Mouse (Mus musculus) erythroblast, embryonic 14.5 days (primary cell): ENCODE results near the gene Dusp19. TPM values are rescaled to one million over a fixed set of nuclear protein-coding genes. Genes with fewer than 3 reads are reported as not detected.

Source experiments
- H3K27me3 ChIP-seq: 2 replicates; pipeline ENCODE4 v1.6.1; 2012; ENCODE audit warnings: inconsistent platforms; ENCODE audit not compliant: control insufficient read depth
- H3K36me3 ChIP-seq: 2 replicates; pipeline ENCODE4 v1.6.1; 2012; ENCODE audit warnings: mild to moderate bottlenecking, inconsistent platforms; ENCODE audit not compliant: control insufficient read depth
- H3K4me1 ChIP-seq: 2 replicates; pipeline ENCODE4 v1.6.1; 2012; ENCODE audit warnings: inconsistent platforms; ENCODE audit not compliant: control insufficient read depth
- H3K4me3 ChIP-seq: replicated peaks from 2 replicates; pipeline ENCODE3; 2012; ENCODE audit warnings: moderate library complexity, mild to moderate bottlenecking, inconsistent platforms
- H3K9me3 ChIP-seq: 2 replicates; pipeline ENCODE4 v1.6.1; 2012; ENCODE audit warnings: low read length, inconsistent platforms, mixed read lengths; ENCODE audit not compliant: control insufficient read depth
- GATA1 ChIP-seq: IDR thresholded peaks from 2 replicates; pipeline ENCODE4 v1.6.1; 2012; ENCODE audit warnings: low read length, inconsistent platforms, mixed read lengths
- TAL1 ChIP-seq: IDR thresholded peaks from 3 replicates; pipeline ENCODE4 v1.6.1; 2012; ENCODE audit warnings: low read length, inconsistent platforms, mixed read lengths
- polyA plus RNA-seq: library from polyadenylated mRNA; stranded (reverse); fragments of >175 nt; gene quantifications from 2 replicates; pipeline ENCODE4 v1.2.3, GENCODE M21; 2012

Dusp19 gene
- polyA plus RNA-seq: not detected in 2 replicates

DNA sequence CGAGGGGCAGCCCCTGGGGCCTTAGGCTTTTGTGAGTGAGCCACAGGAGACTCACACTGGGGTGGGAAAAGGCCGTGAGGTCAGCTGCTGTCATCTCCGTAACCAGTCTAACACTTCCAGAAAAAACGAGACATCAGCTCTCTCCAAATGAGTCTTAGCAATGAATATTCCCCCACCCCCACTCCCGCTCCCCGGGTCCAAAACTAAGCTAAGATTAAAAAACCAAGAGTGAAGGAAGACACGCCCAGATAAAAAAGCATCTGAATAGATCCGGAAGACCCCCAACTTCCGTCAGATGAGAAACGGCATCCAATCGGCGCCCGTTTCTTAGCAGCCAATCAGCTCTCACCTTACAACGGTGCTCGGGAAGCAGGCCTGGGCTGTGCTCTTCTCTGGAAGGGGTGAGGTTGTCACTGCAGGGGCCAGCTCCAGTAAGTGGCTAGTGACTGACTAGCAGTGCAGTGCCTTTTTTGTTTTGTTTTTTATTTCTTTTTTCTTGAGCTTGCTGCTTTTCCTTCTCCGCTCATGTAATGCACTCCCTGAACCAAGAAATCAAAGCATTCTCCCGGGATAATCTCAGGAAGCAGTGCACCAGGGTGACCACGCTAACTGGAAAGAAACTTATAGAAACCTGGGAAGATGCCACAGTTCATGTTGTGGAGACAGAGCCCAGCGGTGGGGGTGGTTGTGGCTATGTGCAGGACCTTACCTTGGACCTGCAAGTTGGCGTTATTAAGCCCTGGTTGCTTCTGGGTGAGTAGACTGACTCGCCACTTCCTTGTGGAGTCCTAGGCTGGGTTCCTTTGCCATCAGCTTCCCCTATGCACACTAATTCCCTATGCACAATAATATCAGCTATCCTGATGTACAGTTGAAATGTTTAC, at the start of gene Dusp19, which contains the start of gene Nup35:
Gene Dusp19, plus strand, starts transcription at position 192 of the 884 bp plus-strand sequence.
Gene Nup35, plus strand, starts transcription at position 383 of the 884 bp plus-strand sequence.
- Histone ChIP-seq H3K4me1 (peaks cover 16% of the 10 kb centered on the region), H3K9me3 (no peaks in the 10 kb centered on the region), H3K36me3 (no peaks in the 10 kb centered on the region), H3K4me3 (peak within 1 kb of the TSS; percentile 71), H3K27me3 (no peaks in the 10 kb centered on the region)
- no peak for TF ChIP-seq TAL1
- TF ChIP-seq GATA1: no peak

DNA sequence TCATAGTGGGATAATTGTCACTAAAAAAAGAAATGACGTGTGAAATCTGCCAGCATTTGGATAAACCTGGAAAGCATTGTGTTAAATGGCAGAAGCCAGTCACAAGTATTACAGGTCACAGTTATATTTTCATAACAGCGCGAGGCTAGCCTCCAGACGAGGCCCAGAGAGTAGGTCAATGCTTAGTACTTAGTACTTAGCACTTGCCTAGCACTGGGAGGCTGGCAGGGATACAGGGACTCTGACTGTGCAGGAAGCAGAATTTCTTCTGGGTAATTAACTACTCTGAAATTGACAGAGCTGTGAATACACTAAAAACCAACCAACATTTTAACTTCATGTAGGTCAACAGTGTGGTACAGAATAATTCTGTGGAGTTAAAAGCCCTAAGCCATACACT, 49.4 kb upstream of the Dusp19 start:
- no peaks in the 10 kb centered on the region; the same call in 1 of the 2 replicates for H3K4me1 ChIP-seq
- no peak for TF ChIP-seq GATA1
- TF ChIP-seq TAL1: no peak
- no peaks in the 10 kb centered on the region for H3K27me3 ChIP-seq
- peaks cover 7% of the 10 kb centered on the region for H3K36me3 ChIP-seq
- no peak overlapping the region for H3K4me3 ChIP-seq
- H3K9me3 ChIP-seq: no peaks in the 10 kb centered on the region

- no peaks in the 10 kb centered on the region for H3K27me3 ChIP-seq
- no peak for TF ChIP-seq GATA1
- no peak for TF ChIP-seq TAL1
- H3K36me3 ChIP-seq: peaks cover 7% of the 10 kb centered on the region
- no peak overlapping the region for H3K4me3 ChIP-seq
- H3K9me3 ChIP-seq: no peaks in the 10 kb centered on the region
- H3K4me1 ChIP-seq: peaks cover 2% of the 10 kb centered on the region; the same call in 1 of the 2 replicates
Measured at GRCm38 (mm10) chr2:80570656-80571055, 46.2 kb upstream of the Dusp19 start.

- Histone ChIP-seq H3K36me3 (peaks cover 3% of the 10 kb centered on the region; the same call in 1 of the 2 replicates), H3K4me1 (peaks cover 27% of the 10 kb centered on the region), H3K9me3 (no peaks in the 10 kb centered on the region), H3K4me3 (no peak overlapping the region), H3K27me3 (peaks cover 5% of the 10 kb centered on the region)
- TF ChIP-seq GATA1: no peak
- TF ChIP-seq TAL1: no peak
Measured at GRCm38 (mm10) chr2:80577286-80577685, 39.6 kb upstream of the Dusp19 start.

DNA sequence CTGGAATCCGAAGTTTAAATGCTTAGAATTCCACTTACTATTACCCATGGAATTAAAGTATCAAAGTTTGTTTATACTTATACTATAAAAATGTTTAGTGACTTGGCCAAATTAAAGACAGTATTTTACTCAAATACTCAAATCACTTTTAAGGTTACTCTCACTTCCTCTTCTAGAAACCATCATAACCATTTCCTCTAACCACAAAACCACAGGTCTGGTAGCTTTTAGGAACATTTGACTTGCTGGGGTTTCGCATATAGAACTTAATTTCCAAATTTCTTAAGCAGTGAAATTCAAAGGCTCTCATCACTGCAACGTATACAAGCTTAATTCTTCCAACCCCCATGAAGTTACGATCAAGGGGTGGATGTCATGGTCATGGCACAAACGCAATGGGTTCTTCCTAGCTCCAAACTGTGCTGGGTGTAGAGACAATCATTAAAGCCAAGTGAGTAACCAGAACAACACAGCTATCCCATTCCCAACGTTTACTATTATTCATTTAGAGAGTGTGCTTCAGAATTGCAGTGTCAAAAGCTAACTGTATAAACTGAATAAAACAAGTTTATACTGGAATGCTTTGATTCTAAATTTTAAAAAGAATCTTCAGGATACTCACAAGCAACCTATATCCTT, 37.5 kb upstream of the Dusp19 start:
- Histone ChIP-seq H3K4me1 (peaks cover 25% of the 10 kb centered on the region), H3K27me3 (peaks cover 5% of the 10 kb centered on the region), H3K9me3 (no peaks in the 10 kb centered on the region), H3K4me3 (peak overlapping the region; percentile 92), H3K36me3 (peaks cover 3% of the 10 kb centered on the region; the same call in 1 of the 2 replicates)
- no peak for TF ChIP-seq TAL1
- no peak for TF ChIP-seq GATA1

DNA sequence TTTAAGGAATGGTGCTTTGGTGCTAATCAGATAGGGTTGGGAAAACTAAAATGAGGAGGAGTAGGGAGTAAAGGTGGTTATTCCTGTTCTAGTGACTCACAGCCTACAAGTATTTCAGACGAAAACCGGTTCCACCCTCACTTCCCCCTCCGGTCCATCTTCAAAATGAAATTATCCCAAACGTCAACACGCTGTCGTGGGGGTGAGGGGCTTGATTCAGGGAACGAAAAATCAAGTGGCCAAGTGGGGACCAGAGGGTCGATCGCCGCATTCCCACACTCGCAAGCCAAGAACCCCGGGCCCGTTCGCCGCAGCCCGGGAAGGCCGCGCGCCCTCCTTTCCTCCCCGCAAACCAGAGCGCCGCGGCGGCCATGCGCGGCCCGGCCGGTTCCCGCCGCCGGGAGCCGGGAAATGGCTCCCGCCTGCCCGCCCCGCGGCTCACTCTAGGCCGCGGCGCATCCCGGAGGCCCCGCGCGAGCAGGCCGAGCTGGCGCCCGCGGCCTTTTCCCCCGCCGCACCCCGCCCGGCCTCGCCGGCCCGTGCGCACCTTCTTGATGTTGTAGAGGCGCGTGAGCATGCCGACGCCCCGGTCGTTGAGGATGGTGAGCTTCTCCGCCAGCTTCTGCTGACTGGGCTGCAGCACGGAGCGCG, 36.4 kb upstream of the Dusp19 start:
- Histone ChIP-seq H3K9me3 (no peaks in the 10 kb centered on the region), H3K4me3 (peak overlapping the region; percentile 92), H3K27me3 (peaks cover 5% of the 10 kb centered on the region), H3K36me3 (peaks cover 3% of the 10 kb centered on the region; the same call in 1 of the 2 replicates), H3K4me1 (peaks cover 25% of the 10 kb centered on the region)
- TF ChIP-seq GATA1: no peak

DNA sequence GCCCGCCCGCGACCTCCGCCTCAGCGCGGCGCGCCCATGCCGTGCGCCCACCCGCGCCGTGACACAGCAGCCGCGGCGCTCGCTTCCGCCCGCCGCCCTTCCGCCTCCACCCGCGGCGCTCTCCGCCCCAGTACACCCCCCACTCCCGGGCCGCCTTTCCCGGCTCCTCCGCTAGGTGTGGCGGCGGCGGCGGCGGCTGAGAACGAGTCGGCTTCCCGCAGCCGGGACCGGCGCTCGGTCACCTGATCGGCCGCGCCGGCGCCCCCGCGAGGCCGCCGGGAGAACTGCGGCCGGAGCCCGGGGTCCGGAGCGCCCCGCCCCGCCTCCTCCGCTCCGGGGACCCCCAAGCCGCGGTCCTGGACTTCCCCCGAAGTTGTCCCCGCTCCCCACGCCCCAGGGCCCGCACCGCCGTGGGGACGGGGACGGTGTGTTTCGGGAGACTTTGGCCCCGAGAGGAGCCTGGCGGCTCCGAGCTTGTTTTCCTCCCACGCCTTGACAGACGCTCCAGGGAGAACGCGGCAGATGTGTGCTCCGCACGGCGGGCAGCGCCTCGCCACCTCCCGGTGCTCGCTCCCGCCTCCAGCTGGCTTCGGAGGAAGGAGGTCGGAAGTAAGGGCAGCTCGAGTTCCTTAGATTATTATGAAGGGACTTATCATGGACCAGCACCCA, 35.7 kb upstream of the Dusp19 start, which contains the start of gene Nckap1:
Gene Nckap1, minus strand, starts transcription at position 338 of the 669 bp plus-strand sequence.
- Histone ChIP-seq H3K27me3 (peaks cover 5% of the 10 kb centered on the region), H3K36me3 (0 out of 2 replicates have a peak, but pooled peaks cover under 1% of the 10 kb centered on the region), H3K4me1 (peaks cover 25% of the 10 kb centered on the region), H3K9me3 (no peaks in the 10 kb centered on the region), H3K4me3 (peak within 1 kb of the TSS; percentile 92)
- no peak for TF ChIP-seq GATA1
- TF ChIP-seq TAL1: no peak

- Histone ChIP-seq H3K9me3 (no peaks in the 10 kb centered on the region), H3K36me3 (no peaks in the 10 kb centered on the region), H3K4me3 (no peak overlapping the region), H3K4me1 (peaks cover 25% of the 10 kb centered on the region), H3K27me3 (peaks cover 5% of the 10 kb centered on the region)
- TF ChIP-seq GATA1: no peak
- no peak for TF ChIP-seq TAL1
Measured at GRCm38 (mm10) chr2:80582356-80582755, 34.5 kb upstream of the Dusp19 start.
